In genomic region chr5:51775502-51776145, GRCm38 (mm10) we compare ENCODE assay signal across 15 mouse cellular contexts.
"Had no signal": no experiment of that assay in that cellular context is flagged by ENCODE, and none has a peak within 500 bp of the region (broad histone marks: within the 10 kb centered on the region; RNA-seq: fewer than 3 reads in every experiment).

No protein-coding gene starts in this region.

- H3K27ac ChIP-seq: kidney, embryonic 15.5 days; liver, embryonic 15.5 days; lung, embryonic 15.5 days; macrophage; midbrain, embryonic 13.5 days had no signal

- H3K4me1 ChIP-seq: kidney, embryonic 15.5 days; liver, embryonic 15.5 days; lung, embryonic 15.5 days; midbrain, embryonic 13.5 days had no signal

- H3K27me3 ChIP-seq: kidney, embryonic 15.5 days; liver, embryonic 15.5 days; lung, embryonic 15.5 days; midbrain, embryonic 13.5 days had no signal

- DNase-seq: kidney, adult 2 months; kidney, postnatal 14 days; layer of hippocampus, postnatal 36 days; left cerebral cortex, postnatal 4 days; lung, postnatal 14 days; retina, postnatal 1 day; right cerebral cortex, postnatal 25 days; thymus, postnatal 4 days had no signal

- ATAC-seq: intestine, embryonic 16.5 days; midbrain, embryonic 13.5 days had no signal

- H3K4me3 ChIP-seq: kidney, embryonic 15.5 days; liver, embryonic 15.5 days; lung, embryonic 15.5 days; midbrain, embryonic 13.5 days; myocyte had no signal

- H3K9me3 ChIP-seq: kidney, embryonic 15.5 days; liver, embryonic 15.5 days; lung, embryonic 15.5 days; midbrain, embryonic 13.5 days had no signal

- H3K9ac ChIP-seq: kidney, embryonic 15.5 days; liver, embryonic 15.5 days; lung, embryonic 15.5 days; midbrain, embryonic 13.5 days had no signal

- H3K36me3 ChIP-seq: kidney, embryonic 15.5 days; liver, embryonic 15.5 days; lung, embryonic 15.5 days; midbrain, embryonic 13.5 days had no signal
